Mouse (Mus musculus): ENCODE results near the gene Rin1.

Rin1 gene

GRCm38 (mm10) chr19:5094746-5095417 is 44.6 kb downstream of the Rin1 start:
- DNase-seq (ENCODE audit: low spot score): no peak

- no peak for DNase-seq (ENCODE audit: low spot score)
Observed at GRCm38 (mm10) chr19:5095887-5096474, 45.7 kb downstream of the Rin1 start.

GRCm38 (mm10) chr19:5097521-5098362 is 47.5 kb downstream of the Rin1 start:
- no peak for DNase-seq (ENCODE audit: low spot score)

GRCm38 (mm10) chr19:5098363-5099143 is 48.3 kb downstream of the Rin1 start, which contains the start of gene Cnih2:
Gene Cnih2 (minus strand): TSS chr19:5098521.
- no peak for DNase-seq (ENCODE audit: low spot score)

GRCm38 (mm10) chr19:5106074-5106473 is 55.8 kb downstream of the Rin1 start:
- no peak for DNase-seq (ENCODE audit: low spot score)
